Mouse (Mus musculus): ENCODE measurements around the gene Clptm1. TPM values are rescaled to one million over a fixed set of nuclear protein-coding genes. Genes with fewer than 3 reads are reported as not detected.
A peak's percentile ranks its signal among the peaks of the same experiment; 100 is the strongest.

Clptm1 gene
- total RNA-seq, 2 experiments from 2014 or later = 108 to 117 TPM

- DNase-seq = no peak
Measured at GRCm38 (mm10) chr7:19664455-19664954, 328 bp downstream of the Clptm1 start.

DNA sequence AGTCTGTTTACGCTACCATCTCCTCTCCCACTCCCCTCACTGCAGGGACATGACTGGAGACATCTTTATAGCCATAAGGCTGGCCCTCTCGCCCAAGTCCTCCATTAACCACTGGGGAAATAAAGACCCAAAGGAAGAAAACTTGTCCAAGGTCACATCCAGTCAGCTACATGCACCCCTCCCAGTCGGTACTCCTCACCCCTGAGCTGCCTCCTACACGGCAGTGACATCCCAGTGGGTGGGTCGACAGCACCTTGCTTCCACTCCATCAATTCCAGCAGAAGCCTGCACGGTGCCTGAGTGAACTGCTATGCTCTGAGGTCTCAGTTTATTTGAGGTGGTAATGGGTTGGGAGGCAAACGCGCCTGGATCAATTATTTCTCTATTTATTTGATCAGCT is 893 bp downstream of the Clptm1 start:
- no peak for DNase-seq

DNA sequence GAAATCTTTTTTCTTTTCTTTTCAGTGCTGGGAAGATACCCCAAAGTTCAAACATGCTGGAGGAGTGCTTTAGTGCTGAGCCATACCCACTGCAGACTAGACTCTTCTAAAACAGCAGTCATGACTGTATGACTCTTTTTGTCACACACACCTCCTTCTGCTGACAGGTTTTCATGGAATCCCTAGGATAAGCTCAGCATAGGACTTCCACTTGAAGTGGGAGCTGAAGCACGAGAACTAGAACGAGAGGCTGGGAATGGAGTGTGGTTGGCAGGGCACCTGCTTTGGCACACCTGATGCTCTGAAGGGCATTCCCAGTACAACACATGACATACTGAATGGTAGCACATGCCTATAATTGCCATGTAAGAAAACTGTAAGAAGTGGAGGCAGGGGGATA is 12.2 kb downstream of the Clptm1 start:
- no peak for DNase-seq

DNA sequence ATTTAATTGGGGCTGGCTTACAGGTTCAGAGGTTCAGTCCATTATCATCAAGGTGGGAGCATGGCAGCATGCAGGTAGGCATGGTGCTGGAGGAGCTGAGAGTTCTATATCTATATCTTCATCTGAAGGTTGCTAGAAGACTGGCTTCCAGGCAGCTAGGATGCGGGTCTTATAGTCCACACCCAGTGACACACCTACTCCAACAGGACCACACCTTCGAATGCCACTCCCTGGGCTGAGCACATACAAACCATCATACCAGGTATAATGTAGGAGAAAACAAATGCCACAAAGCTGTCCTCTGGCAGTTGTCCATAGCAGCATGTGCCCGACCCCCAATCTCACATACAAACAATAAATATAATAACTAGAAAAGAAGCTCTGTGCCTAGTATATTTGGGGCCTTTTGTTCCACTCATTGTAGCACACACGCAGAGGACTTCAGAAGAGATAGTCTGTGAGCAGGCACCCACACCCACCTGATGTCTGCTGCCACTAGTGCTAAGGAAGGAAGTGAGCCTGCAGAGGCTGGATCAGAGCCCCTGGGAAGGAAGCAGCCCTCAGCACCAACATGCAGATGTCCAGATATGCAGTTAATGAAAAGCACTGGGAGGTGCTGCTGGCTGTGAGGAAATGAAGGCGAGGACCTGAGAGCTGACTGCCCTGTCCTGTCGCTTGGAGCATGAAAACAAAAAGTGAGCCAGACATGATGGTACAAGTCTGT is 13.6 kb downstream of the Clptm1 start:
- no peak for DNase-seq

GRCm38 (mm10) chr7:19641223-19641622 is 23.6 kb downstream of the Clptm1 start:
- DNase-seq = no peak

- DNase-seq = no peak
Measured at GRCm38 (mm10) chr7:19635074-19635827, 29.6 kb downstream of the Clptm1 start.

- DNase-seq = peak; percentile 83
Measured at GRCm38 (mm10) chr7:19634591-19634990, 30.2 kb downstream of the Clptm1 start.

- DNase-seq = no peak
Measured at GRCm38 (mm10) chr7:19633855-19634254, 31.0 kb downstream of the Clptm1 start.

GRCm38 (mm10) chr7:19633197-19633596 is 31.6 kb downstream of the Clptm1 start:
- DNase-seq = no peak

DNA sequence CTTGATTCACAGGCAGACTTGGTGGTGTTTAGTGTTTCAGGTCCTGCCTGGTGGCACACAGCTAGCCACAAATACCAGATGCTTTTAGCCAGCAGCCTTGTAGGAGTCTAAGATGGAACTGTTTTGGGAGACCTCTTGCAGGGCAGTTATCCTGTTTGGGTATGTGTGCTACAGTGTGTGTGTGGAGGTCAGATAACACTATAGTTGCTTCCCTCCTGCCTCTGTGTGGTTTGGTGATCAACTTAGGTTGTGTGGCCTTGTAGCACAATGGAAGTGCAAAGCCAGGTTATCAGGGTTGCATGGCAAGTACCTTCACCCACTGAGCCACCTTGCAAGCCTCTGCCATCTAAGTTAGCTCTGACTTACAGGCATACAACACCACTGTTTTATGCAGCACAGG is 32.1 kb downstream of the Clptm1 start:
- DNase-seq = no peak

- no peak for DNase-seq
Measured at GRCm38 (mm10) chr7:19632275-19632674, 32.6 kb downstream of the Clptm1 start.

DNA sequence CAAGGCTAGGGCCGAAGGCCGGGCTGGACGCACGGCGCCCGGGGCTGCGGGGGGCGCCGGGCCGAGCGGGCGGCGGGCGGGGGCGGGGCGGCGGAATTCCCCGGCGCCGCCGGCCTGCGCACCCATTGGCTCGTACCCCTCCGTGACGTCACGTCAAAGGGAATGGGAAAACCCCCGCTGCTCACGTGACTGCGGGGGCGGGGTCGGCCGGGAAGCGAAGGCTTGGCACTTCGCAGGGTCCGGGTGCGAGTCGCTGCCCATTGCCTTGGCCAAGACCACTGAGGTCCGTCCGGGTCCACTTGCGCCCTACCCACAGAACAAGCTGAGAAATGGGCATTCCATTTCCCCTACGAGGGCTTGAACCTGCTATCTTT is 35.5 kb downstream of the Clptm1 start, which contains the start of gene Relb:
Relb (minus strand) TSS at position 78 of the 374 bp plus-strand sequence.
- DNase-seq = peak; percentile 96

- peak; percentile 98 for DNase-seq
Measured at GRCm38 (mm10) chr7:19628536-19629360, 36.1 kb downstream of the Clptm1 start.

DNA sequence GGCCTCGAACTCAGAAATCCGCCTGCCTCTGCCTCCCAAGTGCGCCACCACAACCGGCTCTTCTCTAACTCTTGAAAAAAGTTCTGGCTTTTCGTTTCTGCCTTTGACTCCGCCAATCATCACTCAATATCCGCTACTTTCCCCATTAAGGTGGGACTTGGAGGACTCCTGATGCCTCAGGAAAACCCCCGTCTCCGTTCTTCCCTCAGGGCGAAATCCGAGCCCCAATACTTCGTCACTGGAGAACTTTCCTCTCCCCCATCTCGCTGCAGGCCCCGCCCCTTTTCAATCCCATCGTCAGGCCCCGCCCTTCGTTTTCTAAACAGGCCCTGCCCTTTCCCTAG is 36.7 kb downstream of the Clptm1 start:
- DNase-seq = no peak

DNA sequence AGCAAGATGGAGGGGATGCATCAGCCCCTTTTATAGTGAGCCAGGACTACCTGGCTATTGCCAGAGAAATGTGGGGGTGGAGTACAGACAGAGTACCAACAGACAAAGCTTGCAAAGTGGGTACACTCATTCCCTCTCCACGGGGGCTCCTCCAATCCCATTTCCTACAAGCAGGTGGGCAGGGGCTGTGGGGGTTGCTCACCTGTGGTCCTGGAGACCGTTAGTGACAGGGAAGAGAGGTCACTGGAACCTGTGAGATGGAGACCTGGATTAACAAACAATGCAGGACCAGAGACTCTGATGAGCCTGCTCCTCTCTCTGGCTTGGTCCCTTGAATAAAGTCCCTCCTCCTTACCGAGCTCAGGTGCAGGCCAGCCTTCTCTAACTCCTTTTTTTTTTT is 37.1 kb downstream of the Clptm1 start:
- DNase-seq = no peak

DNA sequence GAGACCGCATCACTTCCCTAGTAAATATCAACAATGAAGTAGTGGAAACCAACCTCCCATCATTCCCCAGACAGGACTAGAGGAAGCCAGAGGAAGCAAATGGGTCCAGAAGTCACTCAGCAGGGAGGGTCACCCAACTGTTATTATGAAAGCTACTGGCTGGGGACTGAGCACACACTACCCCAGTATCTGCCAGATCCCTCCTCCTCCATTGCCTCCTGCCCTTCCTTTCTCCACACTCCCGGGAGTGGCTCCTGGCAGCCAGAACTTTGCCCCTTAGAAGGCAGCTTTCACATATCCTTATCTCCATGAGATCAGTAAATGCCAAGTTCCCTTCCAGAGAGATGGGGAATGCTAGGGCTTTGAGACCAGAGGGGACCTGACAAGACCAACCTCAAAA is 41.4 kb downstream of the Clptm1 start:
- no peak for DNase-seq

DNA sequence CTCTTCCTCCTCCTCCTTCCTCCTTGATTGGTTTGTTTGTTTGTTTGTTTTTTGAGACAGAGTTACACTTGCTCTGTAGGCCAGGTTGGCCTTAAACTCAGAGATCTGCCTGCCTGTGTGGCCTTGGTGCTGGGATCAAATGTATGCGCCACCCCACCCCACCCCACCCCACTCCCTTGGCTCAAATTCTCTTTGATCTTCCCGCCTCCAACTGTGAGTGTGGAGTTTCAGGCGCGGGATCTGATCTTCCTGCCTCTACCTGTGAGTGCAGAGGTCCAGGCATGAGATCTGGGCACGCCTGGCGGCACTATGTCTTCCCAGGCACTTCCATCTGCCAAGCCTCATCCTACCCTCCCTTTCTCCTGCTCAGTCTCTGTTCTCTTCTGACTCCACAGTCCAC is 42.6 kb downstream of the Clptm1 start:
- no peak for DNase-seq

GRCm38 (mm10) chr7:19620811-19621210 is 44.0 kb downstream of the Clptm1 start:
- no peak for DNase-seq

- DNase-seq = peak; percentile 85
Measured at GRCm38 (mm10) chr7:19619004-19619801, 45.6 kb downstream of the Clptm1 start.

GRCm38 (mm10) chr7:19615036-19615577 is 49.7 kb downstream of the Clptm1 start:
- DNase-seq = no peak

GRCm38 (mm10) chr7:19610969-19611368 is 53.9 kb downstream of the Clptm1 start:
- DNase-seq = no peak

All from adrenal gland, postnatal 10 days (tissue).